In genomic region chr5:143755529-143756141, GRCm38 (mm10) we compare ENCODE assay signal across 17 mouse cellular contexts. TPM values are rescaled to one million over a fixed set of nuclear protein-coding genes. Genes with fewer than 3 reads are reported as not detected.
A peak's percentile ranks its signal among the peaks of the same experiment; 100 is the strongest.
DNase-seq lines count a peak whose midpoint lies in the region; TF ChIP-seq lines count a peak whose summit lies in the region.
"Had no signal": no experiment of that assay in that cellular context is flagged by ENCODE, and none has a peak within 500 bp of the region (broad histone marks: within the 10 kb centered on the region; RNA-seq: fewer than 3 reads in every experiment).

No protein-coding gene starts in this region.

- no peak for TF ChIP-seq POLR2A in testis, adult 2 months (IDR thresholded peaks at IDR 0.05; ENCODE audit: control insufficient read depth, low read depth, low read length)
- peak; percentile 69 for TF ChIP-seq POLR2A in CH12.LX (IDR thresholded peaks at IDR 0.05; ENCODE audit: low read depth, low read length)

- peak overlapping the region; percentile 7 for H3K4me3 ChIP-seq in testis, adult 2 months (ENCODE audit: control insufficient read depth, low read depth, low read length)
- no peak overlapping the region for H3K4me3 ChIP-seq in CH12.LX (replicated peaks in 1 of 3; ENCODE audit: low read depth in 2 of 3, low read length in 2 of 3, poor library complexity in 1 of 3)

- H3K79me2 ChIP-seq in CH12.LX (replicated peaks; ENCODE audit: control insufficient read depth, extremely low read depth, insufficient read depth, poor library complexity, severe bottlenecking) = no peaks in the 10 kb centered on the region

- no peak for TF ChIP-seq CTCF in testis, adult 2 months (IDR thresholded peaks at IDR 0.05; ENCODE audit: control insufficient read depth, insufficient read depth, insufficient replicate concordance, low read depth, low read length)
- TF ChIP-seq CTCF in CH12.LX (conservative IDR thresholded peaks at IDR 0.05 in 1 of 2, IDR thresholded peaks at IDR 0.05 in 1 of 2; ENCODE audit: low read depth in 2 of 2, low read length in 2 of 2) = no peak

- H3K4me1 ChIP-seq in testis, adult 2 months (ENCODE audit: control insufficient read depth, insufficient read depth, low read length) = peaks cover 5% of the 10 kb centered on the region
- H3K4me1 ChIP-seq in CH12.LX (ENCODE audit: control insufficient read depth in 1 of 2, insufficient read depth in 2 of 2) = peaks cover 6 to 26% of the 10 kb centered on the region in 2 experiments

- H3K36me3 ChIP-seq in testis, adult 2 months (ENCODE audit: control insufficient read depth, insufficient read depth, low read length) = peaks cover 6% of the 10 kb centered on the region
- H3K36me3 ChIP-seq in CH12.LX (replicated peaks in 1 of 2; ENCODE audit: control insufficient read depth in 1 of 2, insufficient read depth in 1 of 2, low read length in 1 of 2) = peaks cover 0 to 3% of the 10 kb centered on the region in 2 experiments
- H3K36me3 ChIP-seq: G1E had no signal

- H3K4me2 ChIP-seq in CH12.LX (ENCODE audit: insufficient read depth, low read depth, poor library complexity, severe bottlenecking) = no peak overlapping the region

- TF ChIP-seq RAD21 in CH12.LX (IDR thresholded peaks at IDR 0.05; ENCODE audit: low read depth, low read length) = no peak

- in situ Hi-C loops in CH12.LX (cut with MboI; ENCODE audit: low pct_ligation_motif_present, low pct_unique_long_range_greater_than_20kb, low sequenced_read_pairs) = no loop called here

- dilution Hi-C loops in CH12.LX (cut with MboI; ENCODE audit: extremely low pct_ligation_motif_present, extremely low pct_unique_long_range_greater_than_20kb, low sequenced_read_pairs) = no loop called here

- H3K9ac ChIP-seq in CH12.LX (ENCODE audit: insufficient read depth, low read depth) = no peak overlapping the region

- no peaks in the 10 kb centered on the region for H3K9me3 ChIP-seq in CH12.LX (replicated peaks; ENCODE audit: low read length)
- H3K9me3 ChIP-seq: G1E had no signal

- no peak for TF ChIP-seq EP300 in CH12.LX (IDR thresholded peaks at IDR 0.05; ENCODE audit: low read length)

- H3K27ac ChIP-seq in testis, adult 2 months (ENCODE audit: control insufficient read depth, insufficient read depth, low read depth, low read length) = no peak overlapping the region
- no peak overlapping the region for H3K27ac ChIP-seq in CH12.LX (ENCODE audit: insufficient read depth, low read depth)

- no peak for DNase-seq in testis, postnatal 10 days (ENCODE audit: low spot score)
- no peak for DNase-seq in CH12.LX (ENCODE audit: extremely low read depth)
- DNase-seq in spleen, postnatal 10 days (ENCODE audit: low spot score in 2 of 2) = no peak
- DNase-seq: adrenal gland, adult 2 months; adrenal gland, adult 8-10 months; adrenal gland, postnatal 10 days; adrenal gland, postnatal 14 days; adrenal gland, postnatal 25 days; adrenal gland, postnatal 36 days; B cell, adult 2 months; cerebellum, adult 11 months; cerebellum, adult 11-12 months; cerebellum, adult 18-20 months; cerebellum, adult 2 months had no signal

- H3K27me3 ChIP-seq in testis, adult 2 months (ENCODE audit: control insufficient read depth, insufficient read depth, low read length) = no peaks in the 10 kb centered on the region
- no peaks in the 10 kb centered on the region for H3K27me3 ChIP-seq in CH12.LX (replicated peaks)
- H3K27me3 ChIP-seq: Patski had no signal

TF ChIP-seq in CH12.LX, 34 proteins besides CTCF, POLR2A, EP300 and RAD21:
- TF ChIP-seq ZMIZ1 (IDR thresholded peaks at IDR 0.05; ENCODE audit: low read depth, low read length) (peak; percentile 96), MYC (IDR thresholded peaks at IDR 0.05; ENCODE audit: low read depth, low read length) (no peak), TBP (conservative IDR thresholded peaks at IDR 0.05; ENCODE audit: low read depth, low read length) (peak; percentile 93)

RNA-seq across cellular contexts. Expression of gene Usp42, which starts 23.6 kb away (rescaled TPM):
- 33.0 and 35.8 TPM in 2 replicates for polyA plus RNA-seq in testis, adult 2 months (2012; rRNA removed)
- total RNA-seq in CH12.LX (2012; rRNA removed) (7.1 TPM in 2 replicates), CH12.LX (2014; rRNA removed) (3.2 and 4.3 TPM in 2 replicates)
- 14.6 and 15.2 TPM in 2 replicates for polyA plus RNA-seq in CH12.LX (2012; ENCODE audit: insufficient read length, low read depth)
